Mouse (Mus musculus) neural tube, embryonic 11.5 days (tissue): Measurements from ENCODE around the gene Serpina1b. TPM values are rescaled to one million over a fixed set of nuclear protein-coding genes. Genes with fewer than 3 reads are reported as not detected.
"Not testable (repeated sequence)": the region's sequence is repeated elsewhere in the genome, so short reads cannot be mapped to it uniquely, and the experiment has no call there.

ENCODE experiments used
- ATAC-seq: fragments of 200-750 bp; cut with Nextera tagmentation; 2 replicates; pipeline ENCODE4 v1.8.0; 2017; ENCODE audit warnings: moderate number of reproducible peaks, mild to moderate bottlenecking, moderate TSS enrichment, moderate library complexity; ENCODE audit not compliant: insufficient read depth, low FRiP score, low TSS enrichment
- DNase-seq: peaks from one replicate; pipeline ENCODE4 v3.0.0-alpha.2; 2015; ENCODE audit warnings: low spot score
- H3K27ac ChIP-seq: fragments of 300-500 bp; sonication (generic); 2 replicates; pipeline ENCODE4 v1.5.1; 2014; ENCODE audit warnings: low read depth, mild to moderate bottlenecking, low read length
- H3K27me3 ChIP-seq: fragments of 300-500 bp; sonication (generic); 2 replicates; pipeline ENCODE4 v1.6.1; 2014; ENCODE audit warnings: mild to moderate bottlenecking, low read length, mixed read lengths; ENCODE audit not compliant: control insufficient read depth, insufficient read depth
- H3K36me3 ChIP-seq: fragments of 300-500 bp; sonication (generic); 2 replicates; pipeline ENCODE4 v1.6.1; 2014; ENCODE audit warnings: mild to moderate bottlenecking, low read length, moderate library complexity, mixed read lengths; ENCODE audit not compliant: control insufficient read depth, insufficient read depth
- H3K4me1 ChIP-seq: fragments of 300-500 bp; sonication (generic); 2 replicates; pipeline ENCODE4 v1.6.1; 2014; ENCODE audit warnings: low read length, mixed read lengths; ENCODE audit not compliant: control insufficient read depth, insufficient read depth
- H3K4me2 ChIP-seq: fragments of 300-500 bp; sonication (generic); 2 replicates; pipeline ENCODE4 v1.6.1; 2014; ENCODE audit warnings: low read depth, mild to moderate bottlenecking, moderate library complexity
- H3K4me3 ChIP-seq: fragments of 300-500 bp; sonication (generic); 2 replicates; pipeline ENCODE4 v1.5.1; 2014; ENCODE audit warnings: low read depth, low read length
- H3K9ac ChIP-seq: fragments of 300-500 bp; sonication (generic); 2 replicates; pipeline ENCODE4 v1.6.1; 2014; ENCODE audit warnings: mild to moderate bottlenecking, low read length
- H3K9me3 ChIP-seq: fragments of 300-500 bp; sonication (generic); 2 replicates; pipeline ENCODE4 v1.6.1; 2016; ENCODE audit warnings: low read length; ENCODE audit not compliant: control insufficient read depth
- WGBS: fragments of 180-500 bp; shearing (Covaris S2); extraction: QIAGEN DNeasy Blood & Tissue Kit; methylation state at CpG from one replicate; pipeline ENCODE4 v1.1.7; 2014; 5-methylcytosine and 5-hydroxymethylcytosine counted together
- polyA plus RNA-seq: library from polyadenylated mRNA; unstranded; fragments of >200 nt; fragmentation: Nextera tagmentation; extraction: Ambion mirVana; gene quantifications from 2 replicates; pipeline ENCODE4 v1.2.1, GENCODE M21; 2014

Gene Serpina1b
- polyA plus RNA-seq, 1 experiment from 2014 or later = not detected

DNA sequence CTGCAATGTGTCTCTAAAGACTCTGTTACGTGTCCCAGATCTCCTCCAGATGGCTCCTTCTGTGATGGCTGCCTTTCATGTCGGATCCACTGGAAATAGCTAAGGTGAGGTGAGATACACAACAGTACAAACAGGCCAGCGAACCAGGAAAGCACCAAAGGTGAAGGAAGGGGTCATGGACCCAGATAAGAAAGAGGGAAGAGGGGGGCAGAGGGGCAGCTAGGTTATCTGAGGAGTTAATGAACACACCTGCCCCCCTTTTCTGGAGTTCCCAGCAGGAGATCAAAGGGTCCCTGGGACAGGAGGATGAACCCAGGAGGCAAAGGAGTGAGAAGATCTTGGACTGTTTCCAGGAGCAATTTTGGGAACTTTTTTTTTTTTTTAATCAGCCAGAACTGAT is 144.8 kb downstream of the Serpina1b start:
- DNase-seq (no peak), ATAC-seq (no peak)
- H3K27ac ChIP-seq = no peak overlapping the region
- no peaks in the 10 kb centered on the region for H3K36me3 ChIP-seq
- no peaks in the 10 kb centered on the region for H3K9me3 ChIP-seq
- H3K27me3 ChIP-seq = no peaks in the 10 kb centered on the region
- H3K4me2 ChIP-seq = no peak overlapping the region
- H3K4me3 ChIP-seq = no peak overlapping the region
- H3K9ac ChIP-seq = no peak overlapping the region
- WGBS = 86% methylated on average over 3 of the region's 3 CpGs
- no peaks in the 10 kb centered on the region for H3K4me1 ChIP-seq

DNA sequence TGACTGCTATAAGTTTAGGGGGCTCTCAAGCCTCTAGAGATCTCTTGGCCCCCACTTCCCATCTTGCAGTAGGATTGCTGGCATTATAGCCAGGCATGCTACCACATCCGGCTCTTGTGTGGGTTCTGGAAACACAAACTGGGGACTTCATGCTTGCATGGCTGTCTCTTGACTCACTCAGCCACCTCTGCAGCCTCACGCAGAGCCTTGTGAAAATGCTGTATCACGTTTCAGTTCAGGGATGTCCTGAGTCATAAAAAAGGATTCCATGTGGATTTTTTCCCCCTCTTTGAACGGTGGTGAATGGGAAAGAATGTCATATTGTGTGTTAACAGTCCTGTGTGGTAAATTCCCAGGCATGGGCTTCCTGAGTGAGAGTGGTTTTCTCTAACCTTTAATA is 146.4 kb downstream of the Serpina1b start:
- no peaks in the 10 kb centered on the region for H3K27me3 ChIP-seq
- ATAC-seq (no peak), DNase-seq (no peak)
- H3K9me3 ChIP-seq = no peaks in the 10 kb centered on the region
- H3K4me3 ChIP-seq = no peak overlapping the region
- H3K9ac ChIP-seq = no peak overlapping the region
- no peaks in the 10 kb centered on the region for H3K4me1 ChIP-seq
- WGBS = 55% methylated on average over 4 of the region's 4 CpGs
- no peaks in the 10 kb centered on the region for H3K36me3 ChIP-seq
- no peak overlapping the region for H3K4me2 ChIP-seq
- H3K27ac ChIP-seq = no peak overlapping the region

DNA sequence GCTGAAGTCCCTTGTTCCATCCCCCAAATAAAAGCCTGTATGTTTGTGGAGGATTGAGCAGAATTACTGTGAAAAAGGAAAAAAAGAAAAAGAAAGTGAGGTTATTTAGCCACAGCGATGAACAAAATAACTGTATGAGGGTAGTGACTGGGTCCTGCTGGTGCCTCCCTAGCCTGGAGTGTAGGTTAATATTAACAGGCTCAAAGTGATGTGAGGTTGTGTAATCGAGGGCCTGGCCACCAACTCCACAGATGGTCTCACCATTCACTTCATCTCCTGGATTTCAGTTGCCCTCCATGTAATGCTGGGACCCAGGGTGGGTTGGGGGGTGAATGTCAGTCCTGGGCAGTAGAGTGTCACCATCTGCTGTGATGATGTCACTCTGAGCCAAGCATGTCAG is 148.4 kb downstream of the Serpina1b start:
- no peak for DNase-seq
- no peaks in the 10 kb centered on the region for H3K27me3 ChIP-seq
- no peaks in the 10 kb centered on the region for H3K4me1 ChIP-seq
- H3K9me3 ChIP-seq = no peaks in the 10 kb centered on the region
- no peak overlapping the region for H3K4me2 ChIP-seq
- WGBS = 80% methylated on average over 2 of the region's 2 CpGs
- H3K9ac ChIP-seq = no peak overlapping the region
- no peak for ATAC-seq
- no peak overlapping the region for H3K4me3 ChIP-seq
- H3K36me3 ChIP-seq = no peaks in the 10 kb centered on the region
- H3K27ac ChIP-seq = no peak overlapping the region

DNA sequence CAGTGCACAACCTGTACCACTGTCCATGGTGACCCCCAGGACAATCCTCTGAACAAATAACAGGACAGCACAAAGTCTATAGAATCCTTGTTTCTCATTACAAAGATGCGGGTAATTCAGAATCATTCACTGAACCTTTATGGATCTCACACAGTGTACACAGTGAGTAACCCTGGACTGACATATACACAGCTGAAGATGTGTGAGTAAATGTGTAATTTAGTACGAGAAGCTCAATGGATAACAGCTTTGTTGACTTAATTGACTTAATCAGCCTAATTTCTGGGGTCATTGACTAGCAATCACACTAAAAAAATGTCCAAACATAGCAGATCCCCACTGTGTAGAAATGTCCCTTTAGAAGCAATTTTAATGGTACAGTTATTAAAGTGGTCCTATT is 149.0 kb downstream of the Serpina1b start:
- H3K9me3 ChIP-seq = no peaks in the 10 kb centered on the region
- WGBS = 86% methylated on average over 2 of the region's 2 CpGs
- no peak overlapping the region for H3K4me2 ChIP-seq
- no peaks in the 10 kb centered on the region for H3K27me3 ChIP-seq
- no peak overlapping the region for H3K4me3 ChIP-seq
- ATAC-seq (no peak), DNase-seq (no peak)
- no peaks in the 10 kb centered on the region for H3K4me1 ChIP-seq
- no peak overlapping the region for H3K9ac ChIP-seq
- H3K27ac ChIP-seq = no peak overlapping the region
- H3K36me3 ChIP-seq = no peaks in the 10 kb centered on the region

DNA sequence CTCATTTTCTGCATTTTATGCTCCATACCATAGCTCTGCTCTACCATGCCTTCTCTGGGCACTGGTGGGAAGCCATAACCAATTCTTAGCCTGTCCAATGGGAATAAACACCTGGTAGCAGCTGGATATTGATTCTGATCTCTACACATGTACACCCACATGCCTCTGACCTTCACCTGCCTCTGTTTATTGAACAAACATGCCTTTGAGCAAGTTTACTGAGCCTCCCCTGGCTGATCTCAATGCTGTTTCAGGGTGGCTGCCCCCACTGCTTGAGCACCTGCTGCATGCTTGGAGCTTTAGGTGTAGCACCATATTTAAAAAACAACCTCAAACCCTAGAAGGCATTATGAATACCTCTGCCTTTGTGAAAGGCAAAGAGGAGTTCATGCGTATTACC is 150.3 kb downstream of the Serpina1b start:
- H3K9me3 ChIP-seq, H3K27me3 ChIP-seq, DNase-seq, H3K9ac ChIP-seq, H3K36me3 ChIP-seq, H3K4me1 ChIP-seq, H3K4me3 ChIP-seq, H3K4me2 ChIP-seq, H3K27ac ChIP-seq, ATAC-seq: not testable (repeated sequence)
- 100% methylated on average over 1 of the region's 1 CpGs for WGBS

Other genes starting within 250 kb of the Serpina1b start
- gene Serpina10, start 198.9 kb downstream of the Serpina1b start, polyA plus RNA-seq = 0.08 TPM in 1 of 2 replicates, not detected in the other
- gene Serpina6, start 173.2 kb downstream of the Serpina1b start, polyA plus RNA-seq = 0.33 and 0.84 TPM in 2 replicates
- not detected in 2 replicates for gene Serpina16, start 154.2 kb downstream of the Serpina1b start, polyA plus RNA-seq
- not detected in 2 replicates for gene Serpina1f, start 134.8 kb downstream of the Serpina1b start, polyA plus RNA-seq
- gene Serpina1d, start 56.8 kb downstream of the Serpina1b start, polyA plus RNA-seq = not detected in 2 replicates
- not detected in 2 replicates for gene Serpina1a, start 33.2 kb upstream of the Serpina1b start, polyA plus RNA-seq
- gene Serpina1c, start 74.5 kb upstream of the Serpina1b start, polyA plus RNA-seq = not detected in 2 replicates
- gene Serpina1e, start 128.6 kb upstream of the Serpina1b start, polyA plus RNA-seq = not detected in 2 replicates
- not detected in 2 replicates for gene Serpina11, start 159.6 kb upstream of the Serpina1b start, polyA plus RNA-seq
- not detected in 2 replicates for gene Serpina9, start 183.4 kb upstream of the Serpina1b start, polyA plus RNA-seq
- not detected in 2 replicates for gene Serpina12, start 214.1 kb upstream of the Serpina1b start, polyA plus RNA-seq